Mouse (Mus musculus): Measurements from ENCODE around the gene Cd27.
"Not testable (repeated sequence)": the region's sequence is repeated elsewhere in the genome, so short reads cannot be mapped to it uniquely, and the experiment has no call there.

Gene Cd27

DNA sequence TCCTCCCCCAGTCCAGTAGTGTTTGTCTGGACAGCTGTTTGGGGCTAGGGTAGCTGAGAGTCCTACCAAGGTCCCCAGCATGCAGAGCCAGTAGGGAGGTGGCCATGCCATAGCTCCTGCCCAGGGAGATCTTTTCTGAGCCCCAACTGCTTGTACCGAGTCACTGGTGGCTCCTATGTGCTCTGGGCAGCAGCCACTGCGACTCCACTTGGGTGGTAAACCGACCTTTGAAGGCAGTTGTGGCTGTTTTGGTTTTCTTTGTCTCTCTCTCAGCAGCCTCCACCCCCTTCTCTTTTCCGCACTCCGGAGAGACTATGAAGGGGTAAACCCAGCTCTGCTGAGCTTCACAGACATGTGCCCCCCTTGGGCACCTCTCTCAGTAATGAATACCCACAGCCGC, at the start of gene Cd27:
Gene Cd27, minus strand, starts transcription at position 229 of the 400 bp plus-strand sequence.
- DNase-seq: no peak

GRCm38 (mm10) chr6:125285890-125286289, 49.1 kb upstream of the Cd27 start, which contains the start of gene Tuba3a:
Gene Tuba3a, minus strand, starts transcription at chr6:125286042.
- DNase-seq: no peak

- no peak for DNase-seq
Observed at GRCm38 (mm10) chr6:125284751-125285150, 47.9 kb upstream of the Cd27 start.

DNA sequence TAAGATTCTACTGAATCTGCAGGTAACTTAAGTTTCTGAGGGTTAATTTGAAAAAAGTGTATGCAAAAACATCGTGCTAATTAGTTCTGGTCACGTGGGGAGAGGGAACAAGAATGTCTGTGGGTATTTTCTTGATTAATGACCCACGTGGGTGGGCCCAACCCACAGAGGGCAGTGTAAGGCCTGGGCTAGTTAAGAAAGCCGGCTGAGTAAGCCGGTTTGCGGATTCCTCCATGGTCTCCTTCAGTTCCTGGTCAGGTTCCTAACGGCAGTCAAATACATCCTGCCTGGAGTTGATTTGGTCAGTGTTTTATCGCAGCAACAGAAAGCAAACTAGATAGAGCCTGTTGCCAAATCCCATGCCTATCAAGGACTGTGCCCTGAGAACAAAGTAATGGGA, 47.4 kb upstream of the Cd27 start:
- DNase-seq: peak; percentile 42

DNA sequence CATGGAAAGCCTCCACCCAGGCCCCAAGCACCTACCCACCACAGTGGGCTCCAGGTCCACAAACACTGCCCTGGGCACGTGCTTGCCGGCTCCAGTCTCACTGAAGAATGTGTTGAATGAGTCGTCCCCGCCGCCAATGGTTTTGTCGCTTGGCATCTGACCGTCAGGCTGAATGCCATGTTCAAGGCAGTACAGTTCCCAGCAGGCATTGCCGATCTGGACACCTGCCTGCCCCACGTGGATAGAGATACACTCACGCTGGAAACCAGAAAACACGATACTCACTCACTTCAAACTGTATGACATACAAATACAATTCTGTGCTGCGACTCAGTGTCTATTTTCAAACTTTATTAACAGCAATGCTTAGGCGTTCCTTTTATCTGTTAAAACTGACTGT, 45.9 kb upstream of the Cd27 start:
- DNase-seq: not testable (repeated sequence)

DNA sequence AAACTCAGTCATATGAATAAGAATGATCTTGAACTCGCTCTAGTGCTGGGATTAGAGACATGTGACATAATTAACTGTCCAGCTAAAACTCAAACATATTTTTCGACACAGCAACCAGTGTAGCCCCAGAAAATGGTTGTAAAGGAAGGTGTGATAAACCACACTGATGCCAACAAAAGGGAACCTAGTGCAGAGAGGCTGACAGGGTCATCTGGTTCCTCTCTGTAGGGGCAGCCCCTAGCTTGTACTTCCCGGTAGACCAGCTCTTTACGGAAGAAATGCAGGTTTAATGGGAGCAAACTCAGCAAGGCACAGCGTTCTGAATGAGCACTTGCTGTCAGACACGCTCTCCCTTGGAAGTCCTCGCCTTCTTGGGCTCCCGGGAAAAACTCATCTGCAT, 42.9 kb upstream of the Cd27 start:
- no peak for DNase-seq

- DNase-seq: peak; percentile 67
Observed at GRCm38 (mm10) chr6:125274841-125275563, 38.2 kb upstream of the Cd27 start.

GRCm38 (mm10) chr6:125272228-125272785, 35.5 kb upstream of the Cd27 start:
- DNase-seq: no peak

DNA sequence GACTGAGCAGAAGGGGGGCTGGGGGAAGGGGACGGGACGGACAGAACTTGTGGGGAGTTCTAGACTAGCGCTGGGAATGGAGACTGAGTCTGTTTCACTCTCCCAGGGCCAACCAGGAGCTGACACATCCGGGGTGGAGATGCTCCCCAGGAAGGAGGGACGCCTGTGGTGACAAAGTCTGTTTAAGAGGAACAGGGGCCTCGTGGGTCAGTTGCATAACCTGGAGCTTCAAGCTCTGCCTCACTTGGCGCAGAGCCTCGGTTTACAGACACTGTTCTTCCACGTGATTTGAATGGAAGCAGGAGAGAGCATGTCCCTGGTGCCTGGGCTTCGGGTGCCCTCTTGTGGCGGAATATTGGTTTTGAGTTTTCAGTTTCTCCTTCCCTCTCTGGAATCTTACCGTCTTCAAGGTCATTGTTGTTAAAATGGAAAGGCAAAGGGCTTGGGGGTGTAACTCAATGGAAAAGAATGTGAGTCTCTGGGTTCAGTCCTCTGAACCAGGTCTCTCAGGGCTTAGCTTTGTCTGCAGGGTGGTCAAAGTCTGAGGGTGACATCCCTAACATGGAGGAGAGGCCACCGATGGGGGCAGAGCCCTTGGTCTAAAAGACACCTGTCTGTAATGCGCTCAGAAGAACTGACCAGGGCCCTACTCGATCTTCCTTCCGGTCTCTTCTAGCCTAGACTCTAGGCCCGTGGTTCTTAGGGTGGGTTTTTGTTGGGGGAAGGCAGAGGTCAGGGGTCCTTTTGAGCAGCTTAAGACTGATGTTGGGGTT, 34.8 kb upstream of the Cd27 start:
- DNase-seq: peak; percentile 99

- DNase-seq: peak; percentile 31
Observed at GRCm38 (mm10) chr6:125268799-125269198, 32.0 kb upstream of the Cd27 start.

DNA sequence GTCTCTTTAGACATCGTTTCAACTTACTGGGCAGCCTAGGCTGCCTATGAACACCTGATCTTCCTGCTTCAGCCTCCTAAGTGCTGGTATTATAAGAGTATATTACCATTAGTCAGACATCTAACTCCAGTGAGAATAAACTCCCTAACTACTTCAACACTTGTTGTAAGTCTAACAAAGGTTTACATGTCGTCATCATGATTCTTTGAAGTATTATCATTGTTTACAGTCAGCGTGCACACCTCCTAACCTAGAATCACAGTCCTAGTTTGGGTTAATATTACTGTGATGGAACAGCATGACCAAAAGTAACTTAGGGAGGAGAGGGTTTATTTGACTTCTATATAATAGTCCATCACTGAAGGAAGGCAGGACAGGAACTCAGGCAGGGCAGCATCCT, 30.7 kb upstream of the Cd27 start:
- DNase-seq: no peak

DNA sequence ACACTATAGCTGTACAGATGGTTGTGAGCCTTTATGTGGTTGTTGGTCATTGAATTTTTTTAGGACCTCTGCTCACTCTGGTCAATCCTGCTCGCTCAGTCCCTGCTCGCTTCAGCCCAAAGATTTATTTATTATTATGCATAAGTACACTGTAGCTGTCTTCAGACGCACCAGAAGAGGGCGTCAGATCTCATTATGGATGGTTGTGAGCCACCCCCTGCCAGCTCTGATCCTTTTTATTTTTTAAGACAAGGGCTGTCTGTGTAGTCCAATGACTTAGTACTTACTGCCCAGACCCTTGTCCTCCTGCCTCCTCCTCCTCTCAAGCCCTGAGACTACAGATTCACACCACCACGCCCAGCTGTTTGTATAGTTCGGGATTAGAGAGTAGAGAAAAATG, 29.8 kb upstream of the Cd27 start:
- not testable (repeated sequence) for DNase-seq

DNA sequence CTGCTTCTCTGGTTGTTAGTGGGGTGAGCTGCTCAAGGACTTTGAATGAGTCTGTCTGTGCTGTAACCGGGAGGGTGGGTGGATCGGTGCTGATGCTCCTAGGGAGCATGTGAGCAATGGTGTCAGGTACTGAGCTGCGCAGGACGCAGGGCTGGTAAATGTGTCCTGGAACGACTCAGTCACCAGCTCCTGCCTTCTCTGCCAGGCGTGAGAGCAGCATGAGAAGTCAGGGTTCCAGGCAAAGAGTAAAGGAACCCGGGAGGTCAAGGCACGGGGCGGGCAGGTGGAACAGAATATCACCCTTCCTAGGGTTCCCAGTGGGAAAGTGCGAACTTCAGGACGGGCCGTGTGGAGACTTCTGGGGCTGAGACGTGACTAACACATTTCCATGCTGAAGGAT, 29.3 kb upstream of the Cd27 start:
- no peak for DNase-seq

GRCm38 (mm10) chr6:125265239-125265638, 28.4 kb upstream of the Cd27 start:
- DNase-seq: no peak

- DNase-seq: no peak
Observed at GRCm38 (mm10) chr6:125264219-125264618, 27.4 kb upstream of the Cd27 start.

- no peak for DNase-seq
Observed at GRCm38 (mm10) chr6:125260006-125260555, 23.3 kb upstream of the Cd27 start.

GRCm38 (mm10) chr6:125256222-125256966, 19.6 kb upstream of the Cd27 start:
- peak; percentile 84 for DNase-seq

GRCm38 (mm10) chr6:125255516-125256044, 18.8 kb upstream of the Cd27 start:
- no peak for DNase-seq

DNA sequence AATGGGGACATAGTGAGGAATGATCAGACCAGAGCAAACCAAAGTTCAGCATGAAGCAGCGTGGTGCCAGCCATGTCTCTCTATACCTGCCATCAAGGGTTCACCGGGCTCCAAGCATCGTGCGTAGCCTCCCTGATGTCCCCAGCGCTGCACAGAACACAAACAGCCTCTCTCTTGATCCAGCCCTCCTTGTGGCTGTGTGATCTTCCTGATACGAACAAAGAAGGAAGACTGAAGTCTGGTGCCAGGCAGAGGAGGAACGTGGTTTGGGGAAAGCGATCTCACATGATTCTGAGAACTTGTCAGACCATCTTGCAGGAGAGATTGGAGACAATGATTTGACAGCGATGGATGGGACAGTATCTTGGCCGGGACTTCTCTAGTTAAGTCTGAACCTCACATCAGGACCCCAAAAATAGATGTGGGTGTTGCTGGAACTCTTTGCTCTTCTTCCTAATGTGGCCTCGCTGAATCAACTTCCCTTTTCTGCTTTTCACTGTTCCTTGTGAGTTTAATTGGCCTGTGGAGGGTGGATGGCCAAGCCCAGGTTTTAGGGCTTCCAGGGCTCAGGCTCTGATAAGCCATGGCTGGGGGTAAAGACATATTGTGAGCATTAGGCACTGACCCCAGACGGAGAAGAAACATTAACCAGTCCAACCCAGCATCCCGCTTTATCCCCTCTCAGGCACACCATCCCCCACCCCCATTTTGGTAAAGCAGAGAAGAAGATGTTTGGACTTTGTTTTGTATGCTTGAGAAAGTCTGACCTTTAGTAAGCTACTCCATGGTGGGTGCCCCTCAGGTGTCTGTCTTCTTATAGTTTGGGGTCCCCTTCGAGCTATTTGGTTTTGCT, 17.3 kb upstream of the Cd27 start:
- DNase-seq: peak; percentile 78

GRCm38 (mm10) chr6:125252711-125253110, 15.9 kb upstream of the Cd27 start:
- no peak for DNase-seq

DNA sequence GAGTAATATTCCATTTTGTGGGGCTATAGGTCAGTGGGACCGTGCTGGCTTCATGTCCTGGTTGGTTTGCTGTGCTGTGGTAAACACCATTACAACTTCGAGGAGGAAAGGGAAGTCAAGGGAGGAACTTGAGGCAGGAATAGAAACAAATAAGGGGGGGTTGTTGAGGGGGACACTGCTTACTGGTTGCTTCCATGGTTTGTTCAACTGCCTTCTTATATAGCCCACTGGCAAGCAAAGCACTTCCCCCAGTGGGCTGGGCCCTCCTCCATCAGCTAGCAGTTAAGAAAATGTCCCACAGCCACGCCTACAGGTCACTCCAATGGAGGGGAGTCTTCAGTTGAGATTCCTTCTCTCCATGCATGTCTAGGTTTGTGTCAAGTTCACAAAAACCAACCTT, 15.5 kb upstream of the Cd27 start:
- no peak for DNase-seq

DNA sequence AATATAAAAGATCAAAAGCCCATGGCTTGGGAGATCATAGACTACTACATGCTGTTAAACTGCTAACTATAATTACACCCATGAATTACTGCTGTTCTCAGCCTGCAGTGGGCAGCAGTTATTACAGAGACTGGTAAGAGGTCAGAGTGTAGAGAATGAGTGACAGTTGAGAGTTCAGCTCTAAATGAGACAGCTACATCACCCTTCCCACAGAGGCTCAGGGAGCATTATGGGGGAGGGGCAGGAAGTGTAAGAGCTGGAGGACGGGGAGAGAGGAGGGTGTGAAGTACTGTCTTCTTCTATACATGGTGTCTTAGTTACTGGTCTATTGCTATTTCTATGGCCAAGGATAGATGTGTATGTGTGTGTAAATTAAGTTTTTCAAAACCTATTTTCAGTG, 7.7 kb upstream of the Cd27 start:
- no peak for DNase-seq
